Mouse (Mus musculus): ENCODE data around the gene Zbtb20. TPM values are rescaled to one million over a fixed set of nuclear protein-coding genes. Genes with fewer than 3 reads are reported as not detected.

Gene Zbtb20
- polyA plus RNA-seq, 1 experiment from 2014 or later: 15.4 TPM

GRCm38 (mm10) chr16:43383149-43383740 lies 507.6 kb downstream of the Zbtb20 start:
- no peaks in the 10 kb centered on the region for H3K36me3 ChIP-seq (replicated peaks; ENCODE audit: control insufficient read depth, insufficient read depth, low read depth, low read length)
- DNase-seq (ENCODE audit: low spot score) (no peak), ATAC-seq (replicated peaks; ENCODE audit: insufficient number of reproducible peaks, low FRiP score, low TSS enrichment, low read depth) (no peak)
- H3K4me3 ChIP-seq (ENCODE audit: low read depth, low read length): no peak overlapping the region
- H3K9ac ChIP-seq (replicated peaks; ENCODE audit: low read length): no peak overlapping the region
- H3K4me1 ChIP-seq (ENCODE audit: control insufficient read depth, insufficient read depth, low read length): no peaks in the 10 kb centered on the region
- no peaks in the 10 kb centered on the region for H3K9me3 ChIP-seq (replicated peaks; ENCODE audit: control insufficient read depth, low read length)
- no peak overlapping the region for H3K27ac ChIP-seq (replicated peaks; ENCODE audit: low read depth, low read length)
- H3K4me2 ChIP-seq (ENCODE audit: low read depth, low read length): no peak overlapping the region
- 80% methylated on average over 7 of the region's 7 CpGs for WGBS
- no peaks in the 10 kb centered on the region for H3K27me3 ChIP-seq (ENCODE audit: control insufficient read depth, insufficient read depth, low read length)

DNA sequence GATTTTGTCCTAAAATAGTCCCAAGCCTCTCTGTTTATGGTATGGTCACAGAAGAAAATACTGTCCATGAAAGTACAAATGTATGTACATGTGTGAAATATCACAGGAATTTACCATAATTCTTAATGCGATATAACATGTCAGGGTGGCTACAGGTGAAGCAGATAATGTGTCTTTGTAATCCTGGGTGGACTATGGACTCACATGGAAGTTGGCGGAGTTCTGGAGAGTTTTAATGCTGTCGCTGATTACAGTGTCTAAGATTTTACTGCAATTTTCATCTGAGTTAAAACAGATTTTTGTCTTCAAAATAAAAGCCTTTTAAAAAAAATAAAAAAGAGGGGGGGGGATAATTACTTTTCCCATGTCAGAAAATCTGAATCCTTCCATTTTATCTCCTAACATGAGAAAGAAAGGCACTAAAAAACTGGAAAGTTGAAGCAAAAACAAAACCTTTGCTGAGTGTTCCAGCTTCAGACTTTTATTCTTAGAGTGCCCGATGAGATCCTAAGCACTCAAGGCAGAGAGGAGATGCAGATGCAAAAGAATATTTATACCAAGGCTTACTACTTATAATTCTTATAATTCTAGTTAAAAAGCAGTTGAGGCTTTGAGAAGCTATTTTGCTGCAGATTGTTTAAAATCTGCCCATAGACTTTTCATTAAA lies 509.4 kb downstream of the Zbtb20 start:
- WGBS: 83% methylated on average over 4 of the region's 4 CpGs
- H3K4me1 ChIP-seq (ENCODE audit: control insufficient read depth, insufficient read depth, low read length): no peaks in the 10 kb centered on the region
- DNase-seq (ENCODE audit: low spot score) (no peak), ATAC-seq (replicated peaks; ENCODE audit: insufficient number of reproducible peaks, low FRiP score, low TSS enrichment, low read depth) (no peak)
- H3K27me3 ChIP-seq (ENCODE audit: control insufficient read depth, insufficient read depth, low read length): no peaks in the 10 kb centered on the region
- no peaks in the 10 kb centered on the region for H3K36me3 ChIP-seq (replicated peaks; ENCODE audit: control insufficient read depth, insufficient read depth, low read depth, low read length)
- H3K9ac ChIP-seq (replicated peaks; ENCODE audit: low read length): no peak overlapping the region
- no peak overlapping the region for H3K4me2 ChIP-seq (ENCODE audit: low read depth, low read length)
- H3K27ac ChIP-seq (replicated peaks; ENCODE audit: low read depth, low read length): no peak overlapping the region
- no peaks in the 10 kb centered on the region for H3K9me3 ChIP-seq (replicated peaks; ENCODE audit: control insufficient read depth, low read length)
- no peak overlapping the region for H3K4me3 ChIP-seq (ENCODE audit: low read depth, low read length)

DNA sequence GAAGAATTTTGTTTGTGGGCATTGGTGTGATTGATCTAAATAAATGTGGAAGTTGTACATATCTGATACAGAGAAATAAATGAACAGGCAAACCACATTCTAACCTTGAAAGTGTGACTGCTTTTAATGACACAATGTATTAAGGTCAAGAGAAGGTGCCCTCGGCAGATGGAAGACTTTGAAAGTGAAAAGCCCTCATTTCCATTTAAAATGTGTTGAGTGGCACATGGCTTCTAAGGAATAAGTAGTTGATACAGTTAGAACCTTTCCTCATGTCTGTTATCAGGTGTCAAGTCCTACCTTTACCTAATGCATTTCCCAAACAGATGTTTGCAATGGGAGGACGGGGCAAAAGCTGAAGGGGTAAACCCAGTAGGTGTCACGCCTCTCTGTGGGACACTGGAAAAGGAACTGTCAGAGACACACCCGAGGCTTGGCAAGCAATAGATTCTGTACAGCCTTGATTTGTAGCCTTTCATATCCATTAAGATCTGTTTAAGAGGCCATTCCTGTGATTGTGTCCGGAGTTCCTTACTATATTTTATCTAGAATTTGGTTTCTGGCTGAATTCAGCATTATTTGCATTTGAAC lies 510.0 kb downstream of the Zbtb20 start:
- H3K9ac ChIP-seq (replicated peaks; ENCODE audit: low read length): no peak overlapping the region
- no peaks in the 10 kb centered on the region for H3K4me1 ChIP-seq (ENCODE audit: control insufficient read depth, insufficient read depth, low read length)
- no peak overlapping the region for H3K4me3 ChIP-seq (ENCODE audit: low read depth, low read length)
- no peak overlapping the region for H3K27ac ChIP-seq (replicated peaks; ENCODE audit: low read depth, low read length)
- no peaks in the 10 kb centered on the region for H3K9me3 ChIP-seq (replicated peaks; ENCODE audit: control insufficient read depth, low read length)
- WGBS: 69% methylated on average over 5 of the region's 5 CpGs
- no peaks in the 10 kb centered on the region for H3K36me3 ChIP-seq (replicated peaks; ENCODE audit: control insufficient read depth, insufficient read depth, low read depth, low read length)
- ATAC-seq (replicated peaks; ENCODE audit: insufficient number of reproducible peaks, low FRiP score, low TSS enrichment, low read depth) (no peak), DNase-seq (ENCODE audit: low spot score) (no peak)
- H3K27me3 ChIP-seq (ENCODE audit: control insufficient read depth, insufficient read depth, low read length): no peaks in the 10 kb centered on the region
- no peak overlapping the region for H3K4me2 ChIP-seq (ENCODE audit: low read depth, low read length)

- H3K4me1 ChIP-seq (ENCODE audit: control insufficient read depth, insufficient read depth, low read length): no peaks in the 10 kb centered on the region
- no peak for DNase-seq (ENCODE audit: low spot score)
- H3K4me2 ChIP-seq (ENCODE audit: low read depth, low read length): no peak overlapping the region
- no peaks in the 10 kb centered on the region for H3K36me3 ChIP-seq (replicated peaks; ENCODE audit: control insufficient read depth, insufficient read depth, low read depth, low read length)
- no peaks in the 10 kb centered on the region for H3K27me3 ChIP-seq (ENCODE audit: control insufficient read depth, insufficient read depth, low read length)
- H3K4me3 ChIP-seq (ENCODE audit: low read depth, low read length): no peak overlapping the region
- WGBS: 83% methylated on average over 5 of the region's 5 CpGs
- no peak overlapping the region for H3K27ac ChIP-seq (replicated peaks; ENCODE audit: low read depth, low read length)
- no peaks in the 10 kb centered on the region for H3K9me3 ChIP-seq (replicated peaks; ENCODE audit: control insufficient read depth, low read length)
- ATAC-seq (replicated peaks; ENCODE audit: insufficient number of reproducible peaks, low FRiP score, low TSS enrichment, low read depth): no peak
- H3K9ac ChIP-seq (replicated peaks; ENCODE audit: low read length): no peak overlapping the region
These were observed 510.7 kb downstream of the Zbtb20 start for GRCm38 (mm10) chr16:43386426-43386825.

GRCm38 (mm10) chr16:43388389-43388788 lies 512.7 kb downstream of the Zbtb20 start:
- Histone ChIP-seq H3K4me1 (ENCODE audit: control insufficient read depth, insufficient read depth, low read length) (no peaks in the 10 kb centered on the region), H3K4me3 (ENCODE audit: low read depth, low read length) (no peak overlapping the region), H3K9me3 (replicated peaks; ENCODE audit: control insufficient read depth, low read length) (no peaks in the 10 kb centered on the region), H3K36me3 (replicated peaks; ENCODE audit: control insufficient read depth, insufficient read depth, low read depth, low read length) (no peaks in the 10 kb centered on the region), H3K4me2 (ENCODE audit: low read depth, low read length) (no peak overlapping the region), H3K27ac (replicated peaks; ENCODE audit: low read depth, low read length) (no peak overlapping the region), H3K27me3 (ENCODE audit: control insufficient read depth, insufficient read depth, low read length) (no peaks in the 10 kb centered on the region), H3K9ac (replicated peaks; ENCODE audit: low read length) (no peak overlapping the region)
- no peak for ATAC-seq (replicated peaks; ENCODE audit: insufficient number of reproducible peaks, low FRiP score, low TSS enrichment, low read depth)
- DNase-seq (ENCODE audit: low spot score): no peak
- 87% methylated on average over 5 of the region's 5 CpGs for whole genome bisulfite sequencing

DNA sequence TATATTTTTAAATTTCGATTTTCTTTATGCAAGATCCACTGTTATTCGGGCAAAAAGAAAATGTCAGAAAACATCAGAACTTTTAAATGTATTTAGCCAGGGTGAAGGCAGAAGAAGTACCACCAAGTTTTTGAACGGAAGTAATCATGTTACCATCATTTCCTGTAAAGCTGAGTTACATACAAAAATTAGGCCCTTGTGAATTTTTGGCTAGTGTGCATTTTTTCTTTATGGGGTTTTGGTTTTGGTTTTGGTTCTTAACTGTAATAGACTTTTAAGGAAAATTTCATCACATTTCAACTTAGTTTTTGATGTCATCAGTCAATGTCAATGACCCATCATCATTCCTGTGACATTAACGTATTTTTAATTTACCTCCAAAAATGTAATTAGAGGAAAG lies 514.7 kb downstream of the Zbtb20 start:
- H3K36me3 ChIP-seq (replicated peaks; ENCODE audit: control insufficient read depth, insufficient read depth, low read depth, low read length): no peaks in the 10 kb centered on the region
- no peak overlapping the region for H3K4me2 ChIP-seq (ENCODE audit: low read depth, low read length)
- DNase-seq (ENCODE audit: low spot score): no peak
- WGBS: 84% methylated on average over 4 of the region's 4 CpGs
- no peak overlapping the region for H3K4me3 ChIP-seq (ENCODE audit: low read depth, low read length)
- ATAC-seq (replicated peaks; ENCODE audit: insufficient number of reproducible peaks, low FRiP score, low TSS enrichment, low read depth): no peak
- H3K27me3 ChIP-seq (ENCODE audit: control insufficient read depth, insufficient read depth, low read length): no peaks in the 10 kb centered on the region
- H3K9me3 ChIP-seq (replicated peaks; ENCODE audit: control insufficient read depth, low read length): no peaks in the 10 kb centered on the region
- no peaks in the 10 kb centered on the region for H3K4me1 ChIP-seq (ENCODE audit: control insufficient read depth, insufficient read depth, low read length)
- no peak overlapping the region for H3K9ac ChIP-seq (replicated peaks; ENCODE audit: low read length)
- H3K27ac ChIP-seq (replicated peaks; ENCODE audit: low read depth, low read length): no peak overlapping the region

- Histone ChIP-seq H3K36me3 (replicated peaks; ENCODE audit: control insufficient read depth, insufficient read depth, low read depth, low read length) (no peaks in the 10 kb centered on the region), H3K9me3 (replicated peaks; ENCODE audit: control insufficient read depth, low read length) (no peaks in the 10 kb centered on the region), H3K4me1 (ENCODE audit: control insufficient read depth, insufficient read depth, low read length) (no peaks in the 10 kb centered on the region), H3K9ac (replicated peaks; ENCODE audit: low read length) (no peak overlapping the region), H3K27me3 (ENCODE audit: control insufficient read depth, insufficient read depth, low read length) (no peaks in the 10 kb centered on the region), H3K27ac (replicated peaks; ENCODE audit: low read depth, low read length) (no peak overlapping the region), H3K4me2 (ENCODE audit: low read depth, low read length) (no peak overlapping the region), H3K4me3 (ENCODE audit: low read depth, low read length) (no peak overlapping the region)
- 69% methylated on average over 4 of the region's 4 CpGs for WGBS
- no peak for DNase-seq (ENCODE audit: low spot score)
- ATAC-seq (replicated peaks; ENCODE audit: insufficient number of reproducible peaks, low FRiP score, low TSS enrichment, low read depth): no peak
These were observed 517.7 kb downstream of the Zbtb20 start for GRCm38 (mm10) chr16:43393382-43393781.

DNA sequence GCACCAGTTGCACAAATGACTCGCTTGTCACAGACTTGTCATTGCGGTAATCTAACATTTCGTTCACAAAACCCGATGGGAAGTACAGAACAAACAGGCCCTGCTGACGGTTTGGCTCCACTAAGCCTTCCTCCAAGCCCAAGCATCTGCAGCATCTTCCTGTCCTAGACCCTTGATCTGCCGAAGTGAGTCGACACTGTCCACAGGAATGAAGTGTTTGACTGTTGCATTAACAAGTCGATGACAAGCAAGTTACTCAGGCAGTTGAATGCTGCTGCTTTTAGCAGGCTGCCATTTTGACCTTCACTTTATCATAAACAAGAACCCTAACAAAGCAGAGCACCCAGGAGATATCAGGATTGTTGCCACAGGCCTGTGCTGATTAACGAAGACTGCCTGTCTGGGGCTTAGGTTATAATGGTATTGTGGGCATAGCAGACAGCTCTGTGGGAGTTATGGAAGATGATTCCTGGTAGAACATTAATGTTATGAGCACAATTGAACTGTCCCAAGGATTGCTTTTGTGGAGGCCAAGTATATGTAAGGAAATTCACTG lies 518.4 kb downstream of the Zbtb20 start:
- ATAC-seq (replicated peaks; ENCODE audit: insufficient number of reproducible peaks, low FRiP score, low TSS enrichment, low read depth) (no peak), DNase-seq (ENCODE audit: low spot score) (no peak)
- no peak overlapping the region for H3K27ac ChIP-seq (replicated peaks; ENCODE audit: low read depth, low read length)
- H3K9ac ChIP-seq (replicated peaks; ENCODE audit: low read length): no peak overlapping the region
- H3K36me3 ChIP-seq (replicated peaks; ENCODE audit: control insufficient read depth, insufficient read depth, low read depth, low read length): no peaks in the 10 kb centered on the region
- H3K9me3 ChIP-seq (replicated peaks; ENCODE audit: control insufficient read depth, low read length): no peaks in the 10 kb centered on the region
- H3K4me3 ChIP-seq (ENCODE audit: low read depth, low read length): no peak overlapping the region
- no peak overlapping the region for H3K4me2 ChIP-seq (ENCODE audit: low read depth, low read length)
- H3K27me3 ChIP-seq (ENCODE audit: control insufficient read depth, insufficient read depth, low read length): no peaks in the 10 kb centered on the region
- 73% methylated on average over 9 of the region's 9 CpGs for WGBS
- no peaks in the 10 kb centered on the region for H3K4me1 ChIP-seq (ENCODE audit: control insufficient read depth, insufficient read depth, low read length)

Measured in embryonic facial prominence, embryonic 11.5 days (tissue).